Mouse (Mus musculus): ENCODE data around the gene Cfap161.

Gene Cfap161

GRCm38 (mm10) chr7:83742690-83743089, 52.0 kb downstream of the Cfap161 start:
- no peak for DNase-seq (ENCODE audit: extremely low spot score, low read depth, low spot score)

- no peak for DNase-seq (ENCODE audit: extremely low spot score, low read depth, low spot score)
Observed at GRCm38 (mm10) chr7:83742026-83742425, 52.7 kb downstream of the Cfap161 start.

GRCm38 (mm10) chr7:83739680-83740310, 54.9 kb downstream of the Cfap161 start:
- no peak for DNase-seq (ENCODE audit: extremely low spot score, low read depth, low spot score)

- DNase-seq (ENCODE audit: extremely low spot score, low read depth, low spot score): no peak
Observed at GRCm38 (mm10) chr7:83738623-83739462, 55.8 kb downstream of the Cfap161 start.

GRCm38 (mm10) chr7:83737914-83738490, 56.7 kb downstream of the Cfap161 start:
- DNase-seq (ENCODE audit: extremely low spot score, low read depth, low spot score): no peak

GRCm38 (mm10) chr7:83736341-83737115, 58.2 kb downstream of the Cfap161 start:
- DNase-seq (ENCODE audit: extremely low spot score, low read depth, low spot score): no peak

GRCm38 (mm10) chr7:83735108-83735781, 59.4 kb downstream of the Cfap161 start:
- DNase-seq (ENCODE audit: extremely low spot score, low read depth, low spot score): no peak

- no peak for DNase-seq (ENCODE audit: extremely low spot score, low read depth, low spot score)
Observed at GRCm38 (mm10) chr7:83734671-83735082, 60.0 kb downstream of the Cfap161 start.

- DNase-seq (ENCODE audit: extremely low spot score, low read depth, low spot score): no peak
Observed at GRCm38 (mm10) chr7:83734246-83734645, 60.4 kb downstream of the Cfap161 start.

GRCm38 (mm10) chr7:83732781-83733180, 61.9 kb downstream of the Cfap161 start:
- DNase-seq (ENCODE audit: extremely low spot score, low read depth, low spot score): no peak

- no peak for DNase-seq (ENCODE audit: extremely low spot score, low read depth, low spot score)
Observed at GRCm38 (mm10) chr7:83731961-83732666, 62.6 kb downstream of the Cfap161 start.

GRCm38 (mm10) chr7:83731297-83731696, 63.4 kb downstream of the Cfap161 start:
- DNase-seq (ENCODE audit: extremely low spot score, low read depth, low spot score): no peak

GRCm38 (mm10) chr7:83726936-83727632, 67.6 kb downstream of the Cfap161 start:
- DNase-seq (ENCODE audit: extremely low spot score, low read depth, low spot score): no peak

GRCm38 (mm10) chr7:83725801-83726200, 68.9 kb downstream of the Cfap161 start:
- no peak for DNase-seq (ENCODE audit: extremely low spot score, low read depth, low spot score)

GRCm38 (mm10) chr7:83724541-83724940, 70.1 kb downstream of the Cfap161 start:
- DNase-seq (ENCODE audit: extremely low spot score, low read depth, low spot score): no peak
